Mouse (Mus musculus): ENCODE measurements at regions not wholly inside any gene's neighbourhood (a gene's known extent, or its start where the extent isn't known, plus 50 kb on each side); places are given as distances from the start of the nearest gene placed in this dataset.

DNA sequence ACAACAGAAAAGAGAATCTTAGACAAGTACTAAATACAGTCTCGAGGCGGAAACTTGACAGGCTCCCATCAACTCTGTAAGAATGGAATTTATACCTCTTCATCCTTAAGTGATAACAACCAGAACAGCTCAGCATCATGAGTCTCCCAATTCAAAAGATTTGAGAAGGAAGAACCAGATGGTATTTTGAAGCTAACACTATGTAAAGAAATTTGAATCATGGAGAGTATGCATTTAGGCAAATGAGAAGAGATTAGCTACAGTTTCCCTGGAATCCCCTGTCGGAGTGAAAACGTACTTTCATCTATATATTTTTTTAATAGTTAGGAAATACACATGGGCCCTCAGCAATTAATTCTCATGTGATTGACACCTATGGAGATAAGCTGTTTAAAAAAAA is 140.9 kb downstream of the Nrip1 start:
- no peak overlapping the region for H3K4me3 ChIP-seq (ENCODE audit: insufficient read depth, low read length)
- no peak for TF ChIP-seq POLR2A (IDR thresholded peaks at IDR 0.05; ENCODE audit: low read depth, low read length)
- TF ChIP-seq CTCF (IDR thresholded peaks at IDR 0.05; ENCODE audit: borderline replicate concordance, insufficient read depth, low read length), result no peak
- no peak overlapping the region for H3K27ac ChIP-seq (ENCODE audit: insufficient read depth, low read length)
- H3K4me1 ChIP-seq (ENCODE audit: control insufficient read depth, insufficient read depth, low read length), result no peaks in the 10 kb centered on the region

DNA sequence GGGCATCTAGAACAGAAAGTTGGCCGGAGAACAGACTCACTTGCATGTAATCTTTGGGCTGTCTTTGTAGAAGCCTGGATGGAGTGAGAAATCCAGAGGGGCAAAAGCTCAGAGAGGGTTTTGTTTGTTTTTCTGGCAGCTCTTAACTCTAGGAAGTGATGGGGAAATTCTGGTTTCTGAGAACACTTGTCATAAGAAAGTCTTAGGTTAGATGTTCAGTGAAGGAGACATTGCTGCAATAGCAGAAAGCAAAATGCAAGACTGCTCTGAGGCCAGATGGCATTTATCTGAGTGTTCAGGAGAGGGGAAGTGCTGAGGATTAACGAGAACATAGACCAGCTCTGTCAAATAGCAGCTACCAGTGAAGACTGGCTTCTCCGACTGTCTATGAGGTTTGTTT is 141.5 kb downstream of the Nrip1 start:
- Histone ChIP-seq H3K27ac (ENCODE audit: insufficient read depth, low read length) (no peak overlapping the region), H3K4me1 (ENCODE audit: control insufficient read depth, insufficient read depth, low read length) (no peaks in the 10 kb centered on the region), H3K4me3 (ENCODE audit: insufficient read depth, low read length) (no peak overlapping the region)
- TF ChIP-seq CTCF (IDR thresholded peaks at IDR 0.05; ENCODE audit: borderline replicate concordance, insufficient read depth, low read length), result no peak
- no peak for TF ChIP-seq POLR2A (IDR thresholded peaks at IDR 0.05; ENCODE audit: low read depth, low read length)

DNA sequence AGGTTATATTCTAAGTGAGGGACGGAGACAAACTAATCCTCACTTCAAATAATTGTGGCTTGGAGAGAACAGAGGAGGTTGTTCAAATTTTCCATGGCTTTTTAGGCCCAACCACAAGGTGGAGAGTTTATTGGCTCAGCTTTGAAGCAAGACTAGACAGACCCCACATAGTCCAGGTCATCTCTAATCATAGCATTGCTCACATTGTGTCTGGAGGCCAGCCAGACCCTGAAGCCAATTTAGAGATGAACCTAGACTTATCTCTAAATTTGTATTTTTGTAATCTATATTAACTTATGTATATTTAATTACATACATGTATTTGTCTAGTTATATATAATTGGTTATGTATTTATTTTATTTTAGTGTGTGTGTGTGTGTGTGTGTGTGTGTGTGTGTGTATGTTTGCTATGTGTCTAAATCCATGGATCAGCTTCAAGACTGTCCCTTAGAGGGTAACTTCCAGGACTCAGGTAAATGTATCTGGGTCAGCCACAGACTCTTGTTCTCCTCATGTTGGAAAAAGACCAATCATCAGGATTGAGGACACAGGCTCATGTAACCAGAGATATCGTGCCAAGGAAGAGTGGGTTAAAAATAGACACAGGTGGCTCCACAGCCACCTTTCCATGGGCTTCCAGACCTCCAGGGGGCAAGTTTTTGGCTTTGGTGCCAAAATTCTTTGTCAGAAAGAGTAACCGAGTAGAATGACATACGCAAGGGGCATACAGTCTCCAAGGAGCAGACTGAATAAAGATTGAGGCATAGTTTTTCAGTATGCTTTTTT is 142.9 kb downstream of the Nrip1 start:
- Histone ChIP-seq H3K4me1 (ENCODE audit: control insufficient read depth, insufficient read depth, low read length) (no peaks in the 10 kb centered on the region), H3K27ac (ENCODE audit: insufficient read depth, low read length) (no peak overlapping the region), H3K4me3 (ENCODE audit: insufficient read depth, low read length) (no peak overlapping the region)
- no peak for TF ChIP-seq POLR2A (IDR thresholded peaks at IDR 0.05; ENCODE audit: low read depth, low read length)
- TF ChIP-seq CTCF (IDR thresholded peaks at IDR 0.05; ENCODE audit: borderline replicate concordance, insufficient read depth, low read length), result no peak

DNA sequence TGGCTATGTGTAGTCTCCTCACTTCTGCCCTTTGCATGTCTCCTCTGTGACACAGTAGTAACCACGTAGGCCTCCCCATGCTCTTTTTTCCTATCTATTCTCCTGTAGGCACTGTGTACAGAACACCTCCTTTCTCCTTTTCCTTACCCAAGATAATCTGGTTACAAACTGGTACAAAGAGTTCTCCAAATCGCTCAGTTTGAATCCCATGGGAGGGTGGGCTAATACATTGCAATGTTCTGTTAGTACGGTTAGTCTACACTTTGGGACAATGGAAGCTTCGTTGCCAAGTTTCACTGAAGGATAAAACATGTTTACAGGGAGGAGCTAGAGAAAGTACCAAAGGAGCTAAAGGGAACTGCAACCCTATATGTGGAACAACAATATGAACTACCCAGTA is 145.2 kb downstream of the Nrip1 start:
- Histone ChIP-seq H3K4me3 (ENCODE audit: insufficient read depth, low read length) (no peak overlapping the region), H3K4me1 (ENCODE audit: control insufficient read depth, insufficient read depth, low read length) (no peaks in the 10 kb centered on the region), H3K27ac (ENCODE audit: insufficient read depth, low read length) (no peak overlapping the region)
- TF ChIP-seq CTCF (IDR thresholded peaks at IDR 0.05; ENCODE audit: borderline replicate concordance, insufficient read depth, low read length) (no peak), POLR2A (IDR thresholded peaks at IDR 0.05; ENCODE audit: low read depth, low read length) (no peak)

DNA sequence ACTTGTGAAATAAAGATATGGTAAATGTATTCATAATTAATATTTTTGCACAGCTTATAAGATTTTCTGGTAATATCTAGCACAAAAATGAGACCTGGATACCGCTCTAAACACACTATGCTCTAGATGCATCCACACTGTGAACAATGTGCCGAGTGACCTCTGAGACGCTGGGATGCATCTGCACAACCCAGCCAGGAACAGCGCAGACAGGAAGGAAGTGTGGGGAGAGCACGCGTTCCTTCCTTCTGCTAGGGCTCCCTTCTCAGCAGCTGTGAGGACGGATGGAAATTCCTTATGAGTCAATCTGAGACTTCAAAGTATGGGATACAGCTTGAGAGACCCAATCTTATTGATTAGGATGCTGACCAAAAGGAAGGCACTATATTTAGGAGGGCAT is 147.2 kb downstream of the Nrip1 start:
- no peak for TF ChIP-seq POLR2A (IDR thresholded peaks at IDR 0.05; ENCODE audit: low read depth, low read length)
- TF ChIP-seq CTCF (IDR thresholded peaks at IDR 0.05; ENCODE audit: borderline replicate concordance, insufficient read depth, low read length), result no peak
- H3K4me3 ChIP-seq (ENCODE audit: insufficient read depth, low read length), result no peak overlapping the region
- H3K27ac ChIP-seq (ENCODE audit: insufficient read depth, low read length), result no peak overlapping the region
- no peaks in the 10 kb centered on the region for H3K4me1 ChIP-seq (ENCODE audit: control insufficient read depth, insufficient read depth, low read length)

DNA sequence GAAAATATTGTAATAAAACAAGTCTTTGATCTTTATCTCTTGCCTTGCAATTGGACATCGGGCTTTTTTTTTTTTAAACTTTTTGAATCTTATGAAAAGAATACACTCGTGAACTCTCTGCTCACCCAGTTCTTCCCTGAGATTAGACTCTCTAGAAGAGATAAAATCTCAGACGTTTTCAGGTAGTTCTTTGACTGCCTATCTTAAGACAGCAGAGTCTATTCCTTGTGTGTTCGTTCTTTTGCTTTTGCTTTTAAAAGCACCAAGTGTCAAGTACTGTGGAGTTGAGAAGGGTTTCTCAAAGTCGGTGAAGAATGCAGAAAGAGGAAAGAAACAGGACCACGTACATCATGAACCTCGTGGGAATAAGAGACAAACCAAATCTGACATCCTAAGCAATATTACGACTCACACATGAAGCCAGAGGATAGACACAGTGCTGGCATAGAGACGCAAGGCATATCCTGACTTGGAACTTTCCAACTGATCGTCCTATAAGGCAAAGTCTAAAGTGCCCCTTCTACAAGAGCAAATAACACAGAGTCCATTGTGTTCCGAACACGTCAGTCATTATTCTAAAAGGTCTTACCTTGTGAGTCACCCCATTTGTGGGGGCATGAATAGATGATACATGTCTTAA is 147.9 kb downstream of the Nrip1 start:
- H3K4me1 ChIP-seq (ENCODE audit: control insufficient read depth, insufficient read depth, low read length), result no peaks in the 10 kb centered on the region
- TF ChIP-seq CTCF (IDR thresholded peaks at IDR 0.05; ENCODE audit: borderline replicate concordance, insufficient read depth, low read length) (no peak), POLR2A (IDR thresholded peaks at IDR 0.05; ENCODE audit: low read depth, low read length) (no peak)

DNA sequence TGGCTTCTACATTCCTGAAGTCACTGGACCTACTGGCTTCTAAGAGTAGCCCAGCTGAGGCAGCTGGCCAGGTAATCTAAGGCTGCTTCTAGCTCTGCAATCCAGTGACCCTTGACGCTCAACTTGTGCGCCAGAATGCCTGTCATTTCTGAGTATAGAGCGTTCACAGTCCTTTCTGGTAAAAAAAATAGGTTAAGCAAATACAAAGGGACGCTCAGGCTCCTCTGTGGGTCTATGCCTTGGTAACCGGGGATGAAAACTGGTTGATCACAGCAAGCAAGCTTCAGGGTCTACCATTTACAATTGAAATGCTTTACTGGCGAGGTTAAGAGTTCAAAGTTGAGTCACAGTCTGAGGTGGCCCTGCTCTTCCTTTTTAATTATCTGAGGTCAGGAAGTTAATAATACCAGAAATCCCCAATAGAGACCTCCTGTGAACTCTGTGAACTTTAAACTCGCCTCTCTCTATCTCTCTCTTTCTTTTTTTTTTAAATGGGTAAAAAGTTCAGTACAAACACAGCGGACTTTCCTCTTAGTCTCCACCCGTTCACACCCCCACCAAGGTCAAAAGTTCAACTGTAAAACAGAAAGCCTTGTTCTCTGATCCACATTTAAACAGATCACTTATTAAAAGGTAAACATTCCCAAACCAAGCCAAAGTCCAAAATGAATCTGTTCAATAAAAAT is 148.6 kb downstream of the Nrip1 start:
- H3K4me3 ChIP-seq (ENCODE audit: insufficient read depth, low read length), result no peak overlapping the region
- H3K4me1 ChIP-seq (ENCODE audit: control insufficient read depth, insufficient read depth, low read length), result no peaks in the 10 kb centered on the region
- no peak overlapping the region for H3K27ac ChIP-seq (ENCODE audit: insufficient read depth, low read length)
- TF ChIP-seq CTCF (IDR thresholded peaks at IDR 0.05; ENCODE audit: borderline replicate concordance, insufficient read depth, low read length) (no peak), POLR2A (IDR thresholded peaks at IDR 0.05; ENCODE audit: low read depth, low read length) (no peak)

More for the DNA sequence above, 147.9 kb downstream of the Nrip1 start:
- Histone ChIP-seq H3K4me3 (ENCODE audit: insufficient read depth, low read length) (no peak overlapping the region), H3K27ac (ENCODE audit: insufficient read depth, low read length) (no peak overlapping the region)

DNA sequence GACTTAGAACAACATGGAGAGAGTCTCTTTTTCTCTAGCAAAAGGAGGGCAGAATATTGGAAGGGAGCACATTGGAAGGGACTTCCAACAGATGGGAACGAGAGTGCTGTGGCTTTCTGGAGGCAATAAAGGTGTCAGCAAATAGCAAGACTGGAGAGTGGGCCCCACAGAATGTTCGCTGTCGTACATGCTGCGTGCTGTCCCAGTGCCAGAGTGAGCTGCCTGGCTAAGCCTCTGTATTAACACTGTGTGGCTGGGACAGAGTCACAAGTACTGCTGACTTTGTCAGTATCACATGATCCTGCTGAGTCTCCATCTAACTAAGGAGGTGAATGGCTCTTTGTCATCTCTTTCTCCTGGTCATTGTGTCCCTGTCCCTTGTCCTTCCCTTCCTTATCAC is 149.9 kb downstream of the Nrip1 start:
- no peak overlapping the region for H3K4me3 ChIP-seq (ENCODE audit: insufficient read depth, low read length)
- H3K27ac ChIP-seq (ENCODE audit: insufficient read depth, low read length), result no peak overlapping the region
- TF ChIP-seq CTCF (IDR thresholded peaks at IDR 0.05; ENCODE audit: borderline replicate concordance, insufficient read depth, low read length) (no peak), POLR2A (IDR thresholded peaks at IDR 0.05; ENCODE audit: low read depth, low read length) (no peak)
- no peaks in the 10 kb centered on the region for H3K4me1 ChIP-seq (ENCODE audit: control insufficient read depth, insufficient read depth, low read length)

DNA sequence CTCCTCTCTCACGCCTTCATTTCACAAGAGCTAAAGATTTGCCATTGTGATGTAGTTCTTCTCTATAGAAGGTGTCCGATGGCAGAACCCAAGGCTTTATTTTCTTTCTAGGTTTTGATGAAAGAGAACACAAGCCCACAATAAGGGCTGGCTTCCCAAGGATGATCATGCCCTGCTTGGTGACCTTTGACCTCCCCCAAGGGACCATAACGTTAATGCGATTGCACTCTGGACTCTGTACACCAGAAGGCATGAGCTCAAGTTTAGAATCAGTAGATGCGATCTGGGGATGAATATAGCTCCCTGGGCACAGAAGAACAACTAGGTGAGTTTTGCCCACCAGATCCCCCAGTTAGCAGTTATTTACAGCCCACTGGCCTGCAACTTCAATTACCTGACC is 150.7 kb downstream of the Nrip1 start:
- Histone ChIP-seq H3K27ac (ENCODE audit: insufficient read depth, low read length) (no peak overlapping the region), H3K4me1 (ENCODE audit: control insufficient read depth, insufficient read depth, low read length) (no peaks in the 10 kb centered on the region), H3K4me3 (ENCODE audit: insufficient read depth, low read length) (no peak overlapping the region)
- no peak for TF ChIP-seq CTCF (IDR thresholded peaks at IDR 0.05; ENCODE audit: borderline replicate concordance, insufficient read depth, low read length)
- no peak for TF ChIP-seq POLR2A (IDR thresholded peaks at IDR 0.05; ENCODE audit: low read depth, low read length)

DNA sequence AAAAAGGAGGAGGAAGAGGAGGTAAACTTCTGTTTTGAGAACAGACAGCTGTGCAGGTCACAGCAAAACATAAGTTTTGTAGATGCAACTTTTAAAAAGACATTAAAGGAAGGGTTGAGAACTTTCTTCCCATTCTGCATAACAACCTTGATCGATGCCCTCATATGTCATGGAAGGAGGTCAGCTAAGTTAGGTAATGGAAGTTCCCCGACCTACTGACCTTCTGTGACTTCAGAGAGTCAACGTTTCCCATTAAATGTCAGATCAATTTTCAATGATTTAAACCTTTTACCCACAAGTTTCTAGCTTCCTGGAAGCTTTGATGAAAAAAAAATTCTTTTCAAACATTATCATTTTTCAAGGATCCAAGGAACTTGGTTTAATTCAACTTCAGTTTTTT is 153.2 kb downstream of the Nrip1 start:
- H3K4me1 ChIP-seq (ENCODE audit: control insufficient read depth, insufficient read depth, low read length), result no peaks in the 10 kb centered on the region
- no peak for TF ChIP-seq CTCF (IDR thresholded peaks at IDR 0.05; ENCODE audit: borderline replicate concordance, insufficient read depth, low read length)
- no peak for TF ChIP-seq POLR2A (IDR thresholded peaks at IDR 0.05; ENCODE audit: low read depth, low read length)
- no peak overlapping the region for H3K27ac ChIP-seq (ENCODE audit: insufficient read depth, low read length)
- no peak overlapping the region for H3K4me3 ChIP-seq (ENCODE audit: insufficient read depth, low read length)
